Mouse (Mus musculus) bone marrow macrophage, adult 2 months (primary cell): ENCODE results near the gene Rtn1.

Source experiments
- CTCF ChIP-seq: IDR thresholded peaks from 2 replicates; pipeline ENCODE4 v1.5.1; 2012; ENCODE audit warnings: low read depth, mild to moderate bottlenecking, low read length, moderate library complexity
- POLR2A ChIP-seq: IDR thresholded peaks from 2 replicates; pipeline ENCODE4 v1.6.1; 2012; ENCODE audit warnings: mild to moderate bottlenecking, low read depth, low read length, borderline replicate concordance

DNA sequence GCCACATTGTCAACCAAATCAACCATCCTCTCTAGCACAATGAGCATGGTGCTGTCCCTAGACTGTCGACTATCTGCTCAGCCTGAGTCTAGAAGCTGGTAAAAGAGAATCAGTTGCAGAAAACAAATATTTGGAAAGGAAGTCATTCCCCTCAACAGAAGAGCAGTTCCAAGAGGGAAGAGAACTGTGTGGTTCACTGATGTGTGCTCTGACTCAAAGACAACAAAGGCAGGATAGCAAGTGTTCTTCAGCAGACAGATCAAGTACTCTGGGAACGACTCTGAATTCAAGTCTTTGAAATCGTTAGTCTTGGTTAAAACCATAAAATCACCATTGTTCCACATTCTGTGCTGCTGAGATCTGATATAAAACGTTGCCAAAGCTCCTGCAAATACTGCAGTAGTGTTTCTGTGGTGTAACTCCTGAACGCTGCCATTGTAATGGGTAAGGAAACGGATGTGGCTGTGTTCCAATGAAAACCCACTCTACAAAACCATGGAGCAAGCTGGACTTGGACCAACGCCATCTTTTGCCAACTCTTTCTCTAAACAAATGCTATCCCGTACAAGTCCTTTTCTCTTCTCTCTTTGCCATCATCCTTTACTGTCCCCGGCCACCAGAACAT, 24.5 kb upstream of the Rtn1 start:
- TF ChIP-seq CTCF (no peak), POLR2A (no peak)
